Mouse (Mus musculus): ENCODE measurements at regions not wholly inside any gene's neighbourhood (a gene's known extent, or its start where the extent isn't known, plus 50 kb on each side); places are given as distances from the start of the nearest gene placed in this dataset.
A peak's percentile ranks its signal among the peaks of the same experiment; 100 is the strongest.

GRCm38 (mm10) chr4:78494117-78494516 lies 282.4 kb upstream of the Ptprd start:
- no peak for DNase-seq

- no peak for DNase-seq
Measured at GRCm38 (mm10) chr4:78466591-78466990, 254.8 kb upstream of the Ptprd start.

- no peak for DNase-seq
Measured at GRCm38 (mm10) chr4:78456284-78456683, 244.5 kb upstream of the Ptprd start.

- peak in 1 of 2 experiments; percentile 2 for DNase-seq
Measured at GRCm38 (mm10) chr4:78417153-78417552, 205.4 kb upstream of the Ptprd start.

GRCm38 (mm10) chr4:78389406-78389805 lies 177.6 kb upstream of the Ptprd start:
- DNase-seq = peak; percentile 1 to 3

- no peak for DNase-seq
Measured at GRCm38 (mm10) chr4:78355162-78355561, 143.4 kb upstream of the Ptprd start.

GRCm38 (mm10) chr4:78335777-78336176 lies 124.0 kb upstream of the Ptprd start:
- DNase-seq = no peak

- DNase-seq = no peak
Measured at GRCm38 (mm10) chr4:78288506-78288905, 76.7 kb upstream of the Ptprd start.
